Mouse (Mus musculus) cerebellum, postnatal 10 days (tissue): ENCODE measurements around the gene Pex14.

Experiments
- DNase-seq, 2 experiments: peaks; one replicate each; pipeline ENCODE4 v3.0.0; 2021; ENCODE audit warnings: mixed read lengths in 2 of 2

The Pex14 gene

DNA sequence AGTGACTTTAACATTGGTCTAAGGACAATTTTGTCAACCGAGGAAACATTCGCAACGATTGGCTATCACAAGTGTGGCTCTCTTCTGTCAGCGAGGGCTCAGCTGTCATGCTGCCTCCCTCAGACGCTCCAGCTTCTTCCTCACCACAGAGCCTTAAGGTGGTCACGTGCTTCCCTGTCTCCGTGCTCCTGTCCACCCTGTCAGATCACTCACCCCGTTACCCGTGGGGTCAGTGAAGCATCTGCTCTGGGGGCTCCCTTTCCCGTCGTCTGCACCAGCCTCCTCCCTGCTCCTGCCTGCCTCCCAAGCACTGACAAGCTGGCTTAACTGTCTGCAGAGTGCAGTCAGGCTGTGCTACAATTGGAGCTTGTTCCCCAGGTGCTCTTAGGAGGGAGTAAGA, 119.8 kb downstream of the Pex14 start:
- DNase-seq: no peak

DNA sequence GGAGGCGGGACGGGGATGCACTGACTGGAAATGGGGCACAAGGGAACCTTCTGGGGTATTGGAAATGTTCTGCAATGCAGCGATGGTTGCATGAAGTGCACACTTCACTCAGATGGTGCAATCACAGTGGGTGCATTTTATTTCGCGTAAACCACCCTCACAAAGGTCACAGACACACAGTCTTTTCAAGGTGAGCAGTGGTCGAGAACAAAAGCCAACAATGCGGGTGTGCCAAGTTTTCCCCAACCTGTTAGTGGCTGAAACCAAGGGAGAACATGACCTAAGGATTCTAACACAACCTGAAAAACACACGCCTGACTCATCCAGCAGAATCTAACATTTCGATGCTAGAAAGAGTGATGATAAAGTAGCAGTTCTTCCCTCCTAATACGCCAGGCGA, 120.8 kb downstream of the Pex14 start:
- DNase-seq: no peak

DNA sequence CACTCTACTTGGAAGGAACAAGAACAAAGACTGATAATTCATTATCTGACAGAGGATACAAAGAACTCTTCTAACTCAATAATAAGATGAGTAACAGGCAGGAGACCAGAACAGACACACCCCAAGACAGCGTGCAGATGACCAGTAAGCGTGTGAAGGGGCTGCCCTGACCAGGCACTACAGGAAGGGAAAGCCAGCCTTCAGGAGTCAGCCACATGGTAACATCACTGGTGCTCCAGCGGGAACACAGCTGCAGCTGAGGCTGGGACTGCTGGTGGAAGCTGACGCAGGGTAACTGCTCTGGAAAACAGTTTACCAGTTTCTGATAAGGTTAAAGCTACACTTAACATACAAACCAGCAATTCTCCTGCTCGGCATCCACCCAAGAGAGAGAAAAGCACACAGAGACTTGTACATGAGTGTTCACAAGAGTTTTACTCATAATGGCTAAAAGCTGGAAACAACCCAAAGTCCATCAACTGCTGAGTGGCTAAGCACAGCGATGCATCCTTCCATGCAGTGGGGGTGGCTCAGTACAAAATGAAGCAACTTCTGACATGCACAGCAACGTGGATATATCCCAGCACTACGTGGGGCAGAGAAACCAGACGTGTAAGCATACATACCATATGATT, 121.3 kb downstream of the Pex14 start:
- DNase-seq: no peak

DNA sequence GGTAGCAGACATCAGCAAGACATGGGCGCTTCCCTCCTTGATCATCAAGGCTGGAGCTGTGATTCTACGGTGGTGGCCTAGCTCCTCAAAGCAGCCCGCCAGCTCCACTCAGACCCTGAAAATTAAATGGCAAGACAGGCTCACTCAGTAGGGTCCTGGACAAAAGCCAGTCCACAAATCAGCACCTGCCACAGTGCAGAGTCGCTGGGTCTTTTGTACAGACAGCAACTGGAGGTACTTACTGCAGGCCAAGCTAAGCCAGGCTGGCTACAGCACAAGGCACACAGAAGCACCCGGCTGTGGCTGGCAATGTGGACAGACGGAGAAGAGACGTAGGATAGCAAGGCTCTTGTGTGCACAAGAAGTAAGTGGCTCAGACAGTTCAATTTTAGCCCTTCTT, 124.8 kb downstream of the Pex14 start:
- peak; percentile 89 to 92 for DNase-seq

DNA sequence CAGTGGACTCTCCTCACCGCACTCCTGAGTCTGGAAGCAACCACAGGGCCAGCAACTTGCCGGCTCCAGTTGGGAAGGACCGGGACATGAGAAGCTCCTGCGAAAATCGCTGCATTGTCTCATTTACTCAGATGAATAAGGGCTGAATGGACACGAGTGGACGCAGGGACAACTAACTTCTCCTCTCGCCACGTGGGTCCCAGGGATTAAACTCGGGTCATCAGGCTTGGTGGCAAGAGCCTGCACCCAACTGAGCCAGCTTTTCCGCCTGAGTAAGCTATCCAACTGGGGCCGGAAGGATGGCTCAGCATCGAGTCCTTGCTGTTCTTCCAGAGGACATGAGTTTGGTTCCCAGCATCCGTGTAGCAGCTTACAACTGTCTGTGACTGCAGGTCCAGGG, 126.3 kb downstream of the Pex14 start:
- DNase-seq: peak in 1 of 2 experiments; percentile 31

DNA sequence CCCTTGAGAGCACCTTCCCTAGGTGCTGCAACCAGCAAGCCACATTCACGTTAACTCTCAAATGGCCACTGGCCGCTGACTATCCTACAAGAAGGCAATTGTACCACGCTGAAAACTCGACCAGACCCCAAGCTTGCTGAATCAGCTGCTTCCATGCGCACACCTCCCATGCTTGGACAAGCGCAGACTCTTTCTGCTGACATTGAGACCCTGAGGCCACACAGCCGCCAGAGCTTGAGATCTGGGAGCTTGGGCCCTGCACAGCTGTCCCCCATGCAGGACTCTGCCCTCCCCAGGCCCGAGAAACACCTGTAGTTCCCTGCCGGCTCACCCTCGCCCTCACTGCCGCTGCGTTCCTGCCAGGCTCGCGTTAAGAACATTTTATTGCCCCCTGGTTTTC, 127.0 kb downstream of the Pex14 start:
- no peak for DNase-seq

DNA sequence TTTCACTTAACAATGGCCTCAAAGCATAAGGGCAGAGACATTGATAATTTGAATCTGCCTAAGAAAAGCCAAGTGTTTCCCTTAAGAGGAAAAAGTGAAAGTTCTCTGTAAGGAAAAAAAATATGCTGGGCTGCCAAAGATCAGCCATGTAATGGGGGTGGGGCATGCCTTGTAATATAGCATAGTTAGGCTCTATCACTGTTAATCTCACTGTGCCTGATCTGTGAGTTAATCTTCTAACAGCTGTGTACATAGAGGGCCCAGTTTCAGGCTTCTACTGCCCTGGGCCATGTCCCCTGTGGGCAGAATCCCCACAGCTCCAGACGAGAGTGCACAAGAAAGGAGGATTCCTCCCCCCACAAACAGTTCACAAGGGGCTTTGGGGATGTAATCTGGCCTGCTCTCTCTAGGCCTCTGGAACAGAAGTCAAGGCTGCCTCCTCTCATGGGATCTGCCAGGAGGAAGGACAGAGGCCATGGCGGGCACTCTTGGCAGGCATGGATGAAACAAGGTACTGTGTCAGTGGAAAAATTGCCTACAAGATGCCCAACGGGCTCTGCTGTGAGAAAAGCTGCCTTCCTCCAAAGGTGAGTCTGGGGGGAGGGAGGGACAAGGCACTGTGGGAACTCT, 127.9 kb downstream of the Pex14 start:
- DNase-seq: no peak

DNA sequence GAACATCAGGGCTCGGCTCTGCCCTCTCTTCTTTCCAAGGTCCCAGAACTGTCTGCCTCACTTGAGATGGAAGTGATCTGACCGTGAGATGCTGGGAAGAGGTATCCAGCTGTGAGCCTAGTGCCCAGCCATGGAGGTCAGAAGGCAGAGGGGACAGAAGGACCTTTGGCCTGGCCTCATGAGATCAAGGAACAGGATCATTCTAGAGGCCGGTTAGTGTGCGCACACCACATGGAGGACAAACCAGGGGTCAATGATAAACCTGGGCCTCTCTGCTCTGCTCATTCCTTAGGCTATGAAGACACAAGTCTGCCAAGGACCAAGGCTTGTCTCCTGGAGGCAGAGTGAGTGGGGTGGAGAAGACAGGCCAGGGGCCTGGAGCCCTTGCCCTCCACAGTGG, 128.9 kb downstream of the Pex14 start:
- no peak for DNase-seq

DNA sequence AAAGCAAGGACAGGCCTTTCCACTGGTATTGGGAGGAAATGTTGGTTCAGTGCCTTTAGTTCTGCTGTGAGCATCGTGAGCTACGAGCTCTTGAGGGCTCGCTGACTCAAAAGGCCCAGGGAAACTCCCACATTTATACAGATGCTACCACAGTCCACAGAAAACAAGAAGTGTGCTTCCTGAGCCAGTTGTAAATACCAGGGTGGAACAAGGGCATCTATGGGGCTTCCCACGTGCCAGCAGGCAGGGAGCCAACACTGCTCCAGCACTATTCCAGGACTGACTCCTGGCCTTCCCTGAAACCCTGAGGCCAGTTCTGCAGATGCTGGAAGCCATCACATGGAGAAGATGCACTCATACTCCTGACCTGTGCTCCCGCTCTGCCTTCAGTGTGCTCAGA, 130.1 kb downstream of the Pex14 start:
- DNase-seq: peak; percentile 54 to 64

DNA sequence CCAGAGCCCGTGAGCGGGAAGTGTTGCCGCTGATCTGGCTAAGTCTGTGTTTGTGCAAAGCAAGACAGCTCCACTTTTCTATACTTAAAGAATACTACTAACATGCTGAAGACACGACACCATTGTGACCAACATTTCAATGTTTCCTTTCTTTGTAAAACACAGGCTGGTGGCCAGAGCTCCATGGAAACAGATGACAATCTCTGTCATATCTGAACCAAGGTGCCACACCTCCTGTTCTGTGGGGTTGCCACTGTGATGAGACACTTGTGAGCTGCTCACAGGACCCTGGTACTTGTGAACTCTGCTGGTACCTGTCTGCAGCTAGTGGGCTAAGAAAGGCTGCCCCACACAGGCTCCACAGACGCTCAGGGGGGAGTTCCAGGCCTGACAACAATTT, 130.8 kb downstream of the Pex14 start:
- DNase-seq: no peak

DNA sequence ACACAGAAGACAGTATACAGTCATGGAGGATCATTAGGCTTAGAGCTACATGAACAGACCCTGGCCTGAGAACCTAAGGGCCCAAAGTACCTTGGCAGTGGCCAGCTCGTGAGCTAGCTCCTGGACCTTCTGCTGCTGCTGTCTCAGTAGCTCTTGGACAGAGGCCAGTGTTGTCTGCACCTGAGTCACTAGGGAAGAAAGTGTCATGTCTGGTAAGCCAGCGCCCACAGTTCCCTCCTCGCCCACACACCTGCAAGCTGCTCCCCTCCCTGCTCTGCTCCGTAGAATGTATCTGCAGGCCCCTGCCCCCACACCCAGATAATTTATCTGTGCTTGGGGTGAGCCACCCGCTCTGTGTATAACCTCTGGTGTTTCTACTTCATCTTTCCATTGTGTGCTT, 133.5 kb downstream of the Pex14 start:
- peak in 1 of 2 experiments; percentile 29 for DNase-seq

DNA sequence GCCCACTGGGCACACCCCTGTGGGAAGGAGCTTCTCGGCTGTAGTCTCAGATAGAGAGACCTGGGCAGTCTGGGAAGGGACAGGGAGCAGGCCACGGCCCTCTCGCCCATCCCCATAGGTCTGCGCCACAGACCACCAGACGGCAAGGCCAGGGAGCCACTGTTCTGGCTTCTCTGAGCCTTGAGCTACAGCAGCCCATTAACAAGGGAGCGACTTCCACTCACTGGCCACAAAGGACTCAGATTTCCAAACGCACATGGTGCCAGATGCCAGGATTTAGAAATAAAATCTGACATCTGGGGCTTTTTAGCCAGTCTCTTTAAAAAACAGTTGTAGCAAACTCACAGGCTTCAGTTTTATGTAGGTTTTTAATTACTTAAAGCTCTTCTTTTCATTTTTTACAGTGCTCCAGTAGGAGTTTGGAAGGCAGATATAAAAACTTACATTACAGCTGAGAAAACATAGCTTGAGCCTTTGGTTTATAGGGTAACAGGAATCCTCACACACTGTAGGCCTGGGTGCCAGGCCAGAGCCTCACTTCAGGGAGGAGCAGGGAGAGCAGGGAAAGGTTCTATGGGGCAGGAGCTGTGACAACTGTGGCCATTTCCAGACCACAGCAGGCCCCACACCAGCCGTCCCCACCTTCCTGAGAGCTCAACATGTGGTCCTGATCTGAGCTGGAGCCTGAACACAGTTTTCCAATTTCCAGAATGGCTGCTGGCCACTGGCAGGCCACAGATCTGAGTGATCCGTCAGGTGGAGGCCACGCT, 134.9 kb downstream of the Pex14 start:
- DNase-seq: no peak

DNA sequence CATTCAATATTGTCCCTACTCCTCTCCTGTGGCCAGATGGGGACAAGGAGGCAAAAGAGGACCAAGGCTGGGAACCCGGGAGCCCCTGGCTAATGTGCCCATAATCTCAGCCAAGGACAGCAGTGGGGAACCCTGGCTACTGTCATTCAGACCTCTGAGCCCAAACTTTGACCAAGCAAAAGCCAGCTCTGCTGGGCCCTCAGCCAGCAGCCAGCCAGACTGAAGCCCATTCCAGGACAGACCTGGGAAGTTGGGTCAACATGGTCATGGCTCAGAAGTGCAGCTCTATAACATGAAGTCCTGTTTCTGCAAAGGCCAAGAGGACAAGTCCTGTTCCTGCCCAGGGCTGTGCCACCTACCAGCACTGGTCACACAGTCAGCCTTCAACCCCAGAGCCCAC, 137.6 kb downstream of the Pex14 start:
- peak; percentile 43 to 65 for DNase-seq

DNA sequence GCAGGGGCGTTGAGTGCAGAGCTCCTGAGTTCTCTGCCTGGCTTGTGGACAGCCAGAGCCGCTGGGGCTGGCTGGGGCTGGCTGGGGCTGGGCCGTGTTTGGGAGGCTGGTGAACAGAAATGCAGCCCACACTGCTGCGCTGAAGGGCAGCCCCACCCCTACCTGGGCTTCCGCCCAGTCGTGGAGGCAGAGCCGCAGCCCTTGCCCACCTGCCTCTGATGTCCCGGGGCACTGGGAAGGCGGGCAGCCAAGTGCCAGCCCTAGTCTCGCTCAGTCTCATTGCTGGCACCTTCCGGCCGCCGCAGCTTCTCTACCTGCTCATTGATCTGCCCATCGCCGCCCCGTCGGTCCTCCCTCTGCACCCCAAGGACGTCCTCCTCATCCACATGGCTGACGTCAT, 138.6 kb downstream of the Pex14 start:
- DNase-seq: no peak

DNA sequence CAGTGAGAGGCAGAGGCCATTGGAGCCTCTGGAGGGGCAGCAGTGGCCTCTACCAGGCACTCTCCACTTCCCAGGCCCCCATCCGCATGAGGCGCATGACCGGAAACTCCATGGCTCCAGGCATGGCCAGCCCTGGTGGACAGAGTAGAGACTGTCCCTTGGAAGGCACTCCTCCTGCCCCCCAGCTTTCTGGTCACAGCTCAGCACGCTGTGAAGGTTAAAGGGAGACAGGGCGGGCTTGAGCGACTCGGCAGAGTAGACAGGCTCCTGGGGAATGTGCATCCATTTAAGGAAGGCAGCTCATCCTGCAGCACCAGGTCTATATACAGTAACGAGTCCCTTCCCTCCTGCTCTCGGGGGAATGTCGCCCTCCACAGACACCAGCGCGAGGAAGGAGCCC, 139.7 kb downstream of the Pex14 start:
- DNase-seq: no peak

DNA sequence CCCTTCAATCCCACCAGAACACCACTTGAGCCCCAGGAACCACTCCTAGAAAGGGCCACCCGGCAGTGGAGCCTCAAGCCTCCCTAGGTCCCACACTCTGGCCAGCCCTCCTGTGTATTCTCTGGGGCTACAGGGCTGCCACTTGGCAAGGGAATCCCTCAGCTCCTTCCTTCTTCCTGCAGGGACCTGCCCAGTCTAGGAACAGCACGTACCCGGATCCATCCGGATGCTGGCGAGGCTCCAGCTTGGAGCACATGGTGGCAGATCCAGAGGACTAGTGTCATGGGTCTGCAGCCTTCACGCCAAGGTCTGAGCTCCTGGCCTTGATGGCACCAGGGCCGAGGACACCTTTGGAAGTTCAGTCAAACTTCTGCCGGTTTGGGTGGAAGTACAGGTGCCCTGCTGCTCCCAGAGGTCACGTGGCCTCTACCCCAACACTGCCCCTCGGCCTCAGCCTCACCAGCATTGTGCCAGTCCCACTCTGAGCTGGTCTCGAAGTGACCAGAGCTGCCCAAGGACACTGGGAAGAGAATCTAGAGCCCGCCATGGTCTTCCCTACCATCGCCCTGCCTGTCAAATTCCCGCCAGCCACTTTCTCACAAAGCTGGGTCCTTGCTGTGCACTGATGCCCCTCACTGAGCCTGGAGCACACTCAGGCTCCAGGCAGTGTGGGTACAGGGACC, 144.4 kb downstream of the Pex14 start:
- DNase-seq: peak; percentile 68 to 72

DNA sequence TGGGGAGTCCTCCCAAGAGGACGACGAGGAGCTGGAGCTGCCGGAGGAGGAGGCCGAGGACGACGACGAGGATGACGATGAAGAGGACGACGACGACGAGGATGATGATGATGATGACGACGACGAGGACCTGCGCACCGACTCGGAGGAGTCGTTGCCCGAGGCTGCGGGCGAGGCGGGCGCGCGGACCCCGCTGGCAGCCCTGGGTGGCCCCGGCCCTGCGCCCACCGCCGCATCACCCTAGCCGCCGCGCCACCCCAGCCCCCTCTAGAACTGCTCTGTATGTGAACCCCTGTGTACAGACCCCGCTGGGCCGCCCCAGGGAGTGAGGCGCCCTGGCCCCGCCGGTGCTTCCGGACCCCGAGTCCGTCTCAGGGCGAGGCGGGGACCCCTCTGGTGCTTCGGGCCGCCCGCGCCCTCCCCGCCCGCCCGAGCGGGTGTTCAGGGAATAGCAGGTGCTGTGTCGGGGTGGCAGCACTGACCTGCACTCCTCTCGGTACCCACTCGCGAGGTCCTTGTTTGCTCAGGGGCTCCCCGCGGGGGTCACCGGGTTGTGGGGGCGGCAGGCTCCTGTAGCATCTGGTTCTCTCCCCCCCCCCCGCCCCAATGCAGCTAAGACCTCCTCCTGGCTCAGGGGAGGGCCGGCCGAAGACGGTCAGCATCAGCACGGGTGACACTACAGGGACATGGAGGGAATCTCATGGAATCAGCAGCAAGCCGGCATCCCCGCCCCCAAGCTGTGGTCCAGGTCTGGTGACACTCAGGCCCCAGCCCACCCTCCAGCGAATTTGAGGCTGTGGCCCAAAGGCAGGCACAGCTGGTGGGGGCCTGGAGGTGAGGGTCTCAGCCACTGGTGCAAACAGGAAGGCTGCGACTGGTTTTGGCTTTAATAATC, 147.1 kb downstream of the Pex14 start:
- DNase-seq: peak in 1 of 2 experiments; percentile 38

DNA sequence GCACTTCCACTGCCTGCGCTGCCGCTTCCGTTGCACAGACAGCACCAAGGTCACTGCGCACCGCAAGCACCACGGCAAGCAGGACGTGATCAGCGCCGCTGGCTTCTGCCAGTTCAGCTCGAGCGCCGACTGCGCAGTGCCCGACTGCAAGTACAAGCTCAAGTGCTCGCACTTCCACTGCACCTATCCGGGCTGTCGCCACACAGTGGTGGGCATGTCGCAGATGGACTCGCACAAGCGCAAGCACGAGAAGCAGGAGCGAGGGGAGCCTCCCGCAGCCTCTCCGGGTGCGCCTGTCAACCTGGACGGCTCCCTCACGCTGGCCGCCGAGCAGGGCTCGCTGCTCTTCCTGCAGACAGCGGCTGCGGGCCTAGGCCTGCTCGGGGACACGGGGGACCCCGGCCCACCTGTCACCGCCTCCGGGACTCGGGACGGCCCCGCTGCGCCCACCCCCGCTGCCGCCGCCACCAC, 147.8 kb downstream of the Pex14 start:
- peak; percentile 45 to 49 for DNase-seq

DNA sequence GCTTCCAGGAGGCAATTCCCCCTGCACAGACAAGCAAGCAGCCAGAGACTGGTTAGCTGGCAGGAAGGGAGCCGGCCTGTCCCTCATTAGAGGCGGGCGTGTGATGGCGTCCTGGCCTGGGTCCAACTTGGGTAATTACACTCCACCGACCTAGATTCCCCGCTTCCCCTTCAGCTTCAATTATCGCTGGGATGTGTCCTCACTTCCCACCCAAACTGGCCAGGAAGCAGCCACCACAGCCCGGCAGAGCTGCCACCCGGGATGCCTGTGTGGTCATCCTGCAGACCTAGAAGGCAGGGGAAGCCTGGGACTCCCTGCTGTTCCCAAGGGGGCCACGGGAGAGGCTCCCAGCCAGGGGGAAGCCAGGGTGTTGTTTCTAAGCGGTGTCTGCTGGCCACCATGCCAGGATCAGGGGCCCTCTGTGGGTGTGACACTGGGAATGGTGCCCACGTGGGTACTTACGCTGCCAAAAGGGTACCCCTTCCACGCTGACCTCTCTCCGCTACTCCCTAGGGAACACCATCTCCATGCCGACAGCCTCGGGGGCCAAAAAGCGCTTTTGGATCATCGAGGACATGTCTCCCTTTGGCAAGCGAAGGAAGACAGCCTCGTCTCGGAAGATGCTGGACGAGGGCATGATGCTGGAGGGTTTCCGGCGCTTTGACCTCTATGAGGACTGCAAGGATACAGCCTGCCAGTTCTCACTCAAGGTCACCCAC, 148.6 kb downstream of the Pex14 start:
- DNase-seq: peak; percentile 91 to 93

DNA sequence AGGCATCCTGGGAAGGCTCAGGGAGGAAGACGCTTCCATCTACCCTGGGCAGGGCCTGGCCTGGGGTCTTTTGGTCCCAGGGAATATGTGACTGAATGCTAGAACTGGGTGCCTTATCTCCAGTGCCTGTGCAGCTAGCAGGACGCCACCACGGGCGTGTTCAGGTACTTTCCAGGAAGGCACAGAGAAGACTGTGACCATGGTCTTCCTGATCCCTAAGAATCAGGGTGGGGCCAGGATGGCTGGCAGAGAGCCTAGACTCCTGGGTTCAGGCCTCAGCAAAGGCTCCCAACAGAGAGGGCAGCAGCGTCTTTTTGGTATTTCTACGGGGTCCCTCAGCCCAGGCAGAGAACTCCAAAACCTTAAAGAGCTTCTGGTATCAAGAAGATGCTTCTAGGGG, 149.2 kb downstream of the Pex14 start:
- peak in 1 of 2 experiments; percentile 37 for DNase-seq

DNA sequence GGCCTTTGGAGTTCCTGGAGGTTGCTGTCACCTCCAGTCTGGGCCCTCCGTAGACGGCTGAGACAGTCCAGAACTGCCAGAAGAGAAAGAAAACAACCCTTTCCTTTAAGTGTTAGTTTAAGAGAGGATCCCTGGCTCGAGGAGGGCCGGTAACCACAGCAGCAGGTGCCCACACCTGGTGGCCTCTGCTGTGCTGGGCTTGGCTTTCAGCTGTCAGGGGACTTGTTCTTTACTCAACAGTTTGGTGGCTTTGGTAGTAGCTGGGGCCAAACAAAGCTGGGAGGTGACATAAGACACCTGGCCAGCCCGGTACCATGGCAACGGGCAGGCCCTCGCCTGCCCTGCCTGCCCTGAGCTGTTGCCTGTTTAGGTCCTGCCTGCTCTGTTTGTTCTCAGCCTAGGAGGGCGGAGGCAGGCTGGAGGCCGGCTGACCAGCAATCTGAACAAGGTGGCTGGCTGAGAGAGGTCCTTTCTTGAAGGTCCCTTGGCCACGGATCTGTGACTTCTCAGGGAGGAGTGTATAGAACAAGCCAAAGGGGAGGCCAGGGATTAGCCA, 151.8 kb downstream of the Pex14 start:
- no peak for DNase-seq
